Mouse (Mus musculus) 3T3-L1 (cell line): ENCODE data around the gene Crtc2.
A peak's percentile ranks its signal among the peaks of the same experiment; 100 is the strongest.

Source experiments
- DNase-seq: peaks from one replicate; pipeline ENCODE4 v3.0.0-alpha.2; 2015; ENCODE audit warnings: low read depth, low spot score

Gene Crtc2

GRCm38 (mm10) chr3:90253653-90254418 is at the start of gene Crtc2:
Crtc2 (plus strand) TSS chr3:90254163.
- peak; percentile 98 for DNase-seq

DNA sequence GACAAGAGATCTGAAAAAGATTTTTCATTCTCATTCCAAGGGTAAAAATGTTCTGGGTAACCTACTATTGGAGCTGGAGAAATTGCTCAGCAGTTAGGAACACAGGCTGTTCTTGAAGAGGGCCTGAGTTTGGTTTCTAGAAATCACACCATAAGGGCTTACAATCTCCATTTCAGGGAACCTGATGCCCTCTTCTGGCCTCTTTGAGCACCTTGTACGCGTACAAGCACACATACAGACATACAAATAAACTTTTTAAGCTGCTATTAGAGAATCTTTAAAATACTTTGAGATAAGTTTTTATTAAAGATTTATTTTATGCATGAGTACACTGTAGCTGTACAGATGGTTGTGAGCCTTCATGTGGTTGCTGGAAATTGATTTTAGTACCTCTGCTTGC is 49.4 kb upstream of the Crtc2 start:
- no peak for DNase-seq

- no peak for DNase-seq
Measured at GRCm38 (mm10) chr3:90208662-90209061, 45.3 kb upstream of the Crtc2 start.

GRCm38 (mm10) chr3:90209908-90210566 is 43.9 kb upstream of the Crtc2 start:
- no peak for DNase-seq

- no peak for DNase-seq
Measured at GRCm38 (mm10) chr3:90211475-90212398, 42.2 kb upstream of the Crtc2 start.

DNA sequence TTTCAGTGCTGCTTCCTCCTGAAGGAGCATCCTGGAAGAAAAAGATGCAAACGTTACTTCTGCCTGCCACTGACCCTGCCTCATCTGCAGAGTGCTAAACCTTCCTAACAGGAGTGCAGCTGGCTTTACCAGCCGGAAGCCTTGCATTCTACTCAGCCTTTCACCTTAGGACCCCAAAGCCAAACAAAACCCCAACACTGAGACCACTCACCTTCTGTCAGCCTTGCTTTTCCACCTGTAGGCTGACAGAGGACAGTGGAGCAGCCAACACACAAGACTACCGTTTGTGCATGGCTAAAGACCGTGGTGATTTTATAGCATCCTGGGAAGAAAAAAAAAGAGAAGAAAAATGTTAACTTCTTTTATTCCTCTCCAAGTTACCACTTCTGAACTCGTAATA is 41.2 kb upstream of the Crtc2 start:
- DNase-seq: no peak

- peak; percentile 98 for DNase-seq
Measured at GRCm38 (mm10) chr3:90213377-90213866, 40.5 kb upstream of the Crtc2 start, which contains the start of the genes Rps27 and Rab13. Rps27 (minus strand) TSS chr3:90213651. Rab13 (plus strand) TSS chr3:90213695.

GRCm38 (mm10) chr3:90213956-90214684 is 39.8 kb upstream of the Crtc2 start:
- DNase-seq: no peak

DNA sequence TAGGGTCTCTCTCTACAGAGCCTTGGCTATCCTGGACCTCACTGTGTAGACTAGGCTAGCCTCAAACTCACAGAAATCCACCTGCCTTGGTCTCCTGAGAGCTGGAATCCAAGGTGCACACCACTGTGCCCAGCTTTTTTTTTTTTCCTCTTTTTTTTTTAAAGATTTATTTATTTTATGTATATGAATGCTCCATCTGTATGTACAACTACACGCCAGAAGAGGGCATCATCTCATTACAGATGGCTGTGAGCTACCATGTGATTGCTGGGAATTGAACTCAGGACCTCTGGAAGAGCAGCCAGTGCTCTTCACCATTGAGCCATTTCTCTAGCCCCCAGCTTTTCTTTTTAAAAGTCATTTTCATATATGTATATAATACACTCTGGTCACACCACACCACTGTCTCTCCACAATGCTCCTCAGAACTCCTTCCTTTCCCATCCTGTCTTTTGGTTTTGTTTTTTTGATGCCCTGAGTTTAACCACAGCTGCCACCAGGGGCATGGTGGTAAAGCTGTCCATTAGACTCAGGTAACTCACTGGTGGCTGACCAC is 38.1 kb upstream of the Crtc2 start:
- peak; percentile 62 for DNase-seq

- DNase-seq: peak; percentile 83
Measured at GRCm38 (mm10) chr3:90220088-90220487, 33.9 kb upstream of the Crtc2 start.

DNA sequence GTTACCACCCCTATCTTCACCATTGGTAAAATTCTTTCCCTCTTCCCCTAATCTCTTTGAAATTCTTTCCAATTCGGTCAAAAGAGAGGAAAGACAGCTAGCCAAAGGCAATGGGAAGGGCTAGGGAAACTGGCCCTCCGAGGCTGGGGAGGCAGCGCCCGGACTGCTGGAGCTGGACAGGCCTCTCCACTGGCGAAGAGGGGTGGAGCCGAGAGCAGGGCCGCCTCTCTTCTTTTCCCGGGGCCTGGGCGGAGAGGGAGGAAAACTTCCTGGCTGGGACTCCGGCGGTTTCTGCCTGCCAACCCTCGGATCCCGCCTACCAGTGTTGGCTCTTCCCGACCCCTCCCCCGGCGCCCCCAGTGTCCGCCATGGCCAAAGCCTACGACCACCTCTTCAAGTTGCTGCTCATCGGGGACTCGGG is 33.4 kb upstream of the Crtc2 start:
- DNase-seq: peak; percentile 87

GRCm38 (mm10) chr3:90221123-90221522 is 32.8 kb upstream of the Crtc2 start:
- no peak for DNase-seq

DNA sequence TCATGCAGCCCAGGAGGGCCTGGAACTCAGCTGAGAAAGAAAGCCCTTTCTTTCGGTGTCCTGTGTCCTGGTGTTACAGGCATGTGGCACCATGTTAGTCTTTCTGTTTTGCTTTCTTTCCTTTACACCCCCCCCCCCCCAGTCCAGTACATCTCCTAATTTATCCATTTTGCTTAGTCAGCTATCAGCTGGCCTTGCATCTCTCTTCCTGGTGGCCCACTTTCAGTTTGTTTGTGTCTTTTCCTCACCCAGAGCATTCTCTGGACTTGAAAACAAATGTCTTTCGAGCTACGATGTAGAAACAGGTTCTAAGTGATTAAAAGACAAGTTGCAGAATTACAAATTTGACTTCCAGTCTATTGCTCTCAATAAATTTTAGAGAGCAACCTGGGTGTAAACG is 31.5 kb upstream of the Crtc2 start:
- no peak for DNase-seq

- no peak for DNase-seq
Measured at GRCm38 (mm10) chr3:90222941-90223340, 31.0 kb upstream of the Crtc2 start.

GRCm38 (mm10) chr3:90224331-90224730 is 29.6 kb upstream of the Crtc2 start:
- DNase-seq: no peak

- no peak for DNase-seq
Measured at GRCm38 (mm10) chr3:90231075-90231474, 22.9 kb upstream of the Crtc2 start.

GRCm38 (mm10) chr3:90231507-90232333 is 22.2 kb upstream of the Crtc2 start, which contains the start of gene Jtb:
Jtb (plus strand) TSS chr3:90231597.
- peak; percentile 95 for DNase-seq

DNA sequence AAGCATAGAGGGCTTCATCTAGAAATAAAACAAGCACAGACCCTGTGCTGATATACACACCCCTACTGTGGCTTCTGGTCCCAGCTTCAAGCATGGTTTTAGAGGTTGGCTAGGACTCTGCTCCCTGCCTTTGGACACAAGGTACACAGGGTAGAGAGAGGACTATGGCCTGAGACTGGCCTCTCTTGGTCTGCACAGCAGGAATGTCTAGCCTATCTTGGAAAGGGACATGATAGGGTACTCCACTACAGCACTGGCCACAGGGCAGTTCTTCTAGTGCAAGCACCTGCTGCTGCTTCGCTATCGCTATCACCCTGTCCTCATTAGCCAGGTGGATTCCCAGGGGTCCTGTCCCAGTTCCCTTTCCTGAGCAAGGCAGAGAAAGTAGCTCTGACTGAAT is 12.7 kb upstream of the Crtc2 start:
- DNase-seq: no peak

DNA sequence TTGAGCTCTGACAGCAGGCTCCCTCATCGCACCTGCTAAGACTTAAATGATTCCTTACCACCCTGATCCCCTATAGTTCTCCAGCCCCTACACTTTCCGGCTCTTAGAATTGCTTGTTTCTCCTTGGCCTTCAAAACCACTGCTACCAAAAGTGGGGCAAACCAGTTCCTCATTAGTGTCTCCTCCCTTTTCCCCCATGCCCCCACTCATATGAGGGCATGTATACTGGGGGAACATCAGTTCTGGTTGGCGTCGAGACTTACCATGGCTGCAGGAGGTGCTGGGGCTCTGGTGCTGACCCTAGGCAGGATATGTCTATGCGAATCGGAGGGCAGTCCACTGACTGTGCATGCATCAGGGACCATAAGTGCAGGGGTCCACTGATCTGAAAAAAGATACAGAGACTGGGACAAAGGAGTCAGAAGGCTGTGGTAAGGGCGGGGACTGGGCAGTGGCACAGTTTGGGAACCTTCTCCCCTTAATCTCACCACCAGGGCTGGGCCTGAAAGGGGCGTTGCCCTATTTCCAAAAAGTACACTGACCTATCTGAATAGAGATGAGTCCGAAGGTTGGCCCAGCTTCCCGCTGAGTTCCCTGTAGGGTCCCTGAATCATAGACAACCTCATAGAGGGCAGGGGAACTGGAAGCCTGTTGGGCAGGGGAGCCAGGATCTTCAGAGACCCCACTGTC is 12.1 kb upstream of the Crtc2 start:
- no peak for DNase-seq
